ENCODE assay signal across 10 mouse cellular contexts in genomic region chr17:66692941-66693675, GRCm38 (mm10).
DNase-seq lines count a peak whose midpoint lies in the region; ATAC-seq and TF ChIP-seq lines count a peak whose summit lies in the region.
"Had no signal": no experiment of that assay in that cellular context is flagged by ENCODE, and none has a peak within 500 bp of the region (broad histone marks: within the 10 kb centered on the region; RNA-seq: fewer than 3 reads in every experiment).

No protein-coding gene starts in this region.

- TF ChIP-seq CTCF in gastrocnemius, adult 2 months (IDR thresholded peaks at IDR 0.05), result no peak

- ATAC-seq in frontal cortex, adult (ENCODE audit: low TSS enrichment), result peak; percentile 58
- peak; percentile 43 for ATAC-seq in neural tube, embryonic 12.5 days (ENCODE audit: low FRiP score, low read depth)
- ATAC-seq in limb, embryonic 12.5 days (ENCODE audit: insufficient number of reproducible peaks, insufficient read depth, low FRiP score, low TSS enrichment, low read depth), result no peak
- ATAC-seq in liver, embryonic 11.5 days (replicated peaks; ENCODE audit: low FRiP score), result no peak

- no peak overlapping the region for H3K9ac ChIP-seq in neural tube, embryonic 12.5 days
- no peak overlapping the region for H3K9ac ChIP-seq in limb, embryonic 12.5 days (replicated peaks)
- H3K9ac ChIP-seq in liver, embryonic 11.5 days (ENCODE audit: low read depth, low read length), result no peak overlapping the region

- no peak for DNase-seq in frontal cortex, postnatal 25 days (ENCODE audit: low spot score in 2 of 2)
- no peak for DNase-seq in neural tube, embryonic 10.5 days (ENCODE audit: extremely low spot score, low spot score)
- peak; percentile 24 for DNase-seq in right cerebral cortex, postnatal 4 days
- no peak for DNase-seq in gastrocnemius, adult 2 months
- no peak for DNase-seq in liver, embryonic 11.5 days (ENCODE audit: low spot score)
- DNase-seq: adrenal gland, adult 2 months; kidney, postnatal 25 days had no signal

- no peaks in the 10 kb centered on the region for H3K9me3 ChIP-seq in neural tube, embryonic 12.5 days
- H3K9me3 ChIP-seq in limb, embryonic 12.5 days, result no peaks in the 10 kb centered on the region
- H3K9me3 ChIP-seq in liver, embryonic 11.5 days (ENCODE audit: control insufficient read depth, low read length), result no peaks in the 10 kb centered on the region

- no peak overlapping the region for H3K27ac ChIP-seq in neural tube, embryonic 12.5 days
- no peak overlapping the region for H3K27ac ChIP-seq in limb, embryonic 12.5 days
- no peak overlapping the region for H3K27ac ChIP-seq in gastrocnemius, adult 2 months
- H3K27ac ChIP-seq in liver, embryonic 11.5 days (ENCODE audit: low read depth, low read length), result no peak overlapping the region

- no peak overlapping the region for H3K4me3 ChIP-seq in neural tube, embryonic 12.5 days
- H3K4me3 ChIP-seq in limb, embryonic 12.5 days (replicated peaks), result no peak overlapping the region
- H3K4me3 ChIP-seq in gastrocnemius, adult 2 months, result no peak overlapping the region
- no peak overlapping the region for H3K4me3 ChIP-seq in liver, embryonic 11.5 days (ENCODE audit: low read depth, low read length)

- H3K4me2 ChIP-seq in neural tube, embryonic 12.5 days (replicated peaks), result peak overlapping the region; percentile 27; the same call in 1 of the 2 replicates
- H3K4me2 ChIP-seq in limb, embryonic 12.5 days, result peak overlapping the region; percentile 30; the same call in 1 of the 2 replicates
- no peak overlapping the region for H3K4me2 ChIP-seq in liver, embryonic 11.5 days

- no peaks in the 10 kb centered on the region for H3K27me3 ChIP-seq in neural tube, embryonic 12.5 days (replicated peaks)
- H3K27me3 ChIP-seq in limb, embryonic 12.5 days, result 0 out of 2 replicates have a peak, but pooled peaks cover 5% of the 10 kb centered on the region
- no peaks in the 10 kb centered on the region for H3K27me3 ChIP-seq in liver, embryonic 11.5 days (replicated peaks; ENCODE audit: control insufficient read depth, insufficient read depth, low read length)

- H3K36me3 ChIP-seq in neural tube, embryonic 12.5 days, result no peaks in the 10 kb centered on the region
- no peaks in the 10 kb centered on the region for H3K36me3 ChIP-seq in limb, embryonic 12.5 days
- H3K36me3 ChIP-seq in liver, embryonic 11.5 days (ENCODE audit: control insufficient read depth, insufficient read depth, low read length), result no peaks in the 10 kb centered on the region

- intact Hi-C loops in gastrocnemius, adult 2 months (cut with DNase I), result no loop called here

- WGBS in neural tube, embryonic 12.5 days, result 89% methylated on average over 16 of the region's 16 CpGs
- WGBS in limb, embryonic 12.5 days, result 88% methylated on average over 16 of the region's 16 CpGs
- whole genome bisulfite sequencing in liver, embryonic 11.5 days, result 87% methylated on average over 16 of the region's 16 CpGs

- peaks cover 26% of the 10 kb centered on the region for H3K4me1 ChIP-seq in neural tube, embryonic 12.5 days
- peaks cover 54% of the 10 kb centered on the region for H3K4me1 ChIP-seq in limb, embryonic 12.5 days (replicated peaks)
- no peaks in the 10 kb centered on the region for H3K4me1 ChIP-seq in liver, embryonic 11.5 days (replicated peaks; ENCODE audit: control insufficient read depth, insufficient read depth, low read length)

Comparison
In these comparisons a context has a peak if more than half of its experiments do, and no peak if none do; other contexts are left out.
1. ATAC-seq: peak in frontal cortex, adult (single experiment) and neural tube, embryonic 12.5 days (single experiment); none in limb, embryonic 12.5 days (single experiment) and liver, embryonic 11.5 days (single experiment).